Mouse (Mus musculus): Measurements from ENCODE around the gene Olfr143. TPM values are rescaled to one million over a fixed set of nuclear protein-coding genes. Genes with fewer than 3 reads are reported as not detected.

The Olfr143 gene
- polyA plus RNA-seq (2015; fragmentation: Nextera tagmentation; extraction: Ambion mirVana) = not detected in 2 replicates

DNA sequence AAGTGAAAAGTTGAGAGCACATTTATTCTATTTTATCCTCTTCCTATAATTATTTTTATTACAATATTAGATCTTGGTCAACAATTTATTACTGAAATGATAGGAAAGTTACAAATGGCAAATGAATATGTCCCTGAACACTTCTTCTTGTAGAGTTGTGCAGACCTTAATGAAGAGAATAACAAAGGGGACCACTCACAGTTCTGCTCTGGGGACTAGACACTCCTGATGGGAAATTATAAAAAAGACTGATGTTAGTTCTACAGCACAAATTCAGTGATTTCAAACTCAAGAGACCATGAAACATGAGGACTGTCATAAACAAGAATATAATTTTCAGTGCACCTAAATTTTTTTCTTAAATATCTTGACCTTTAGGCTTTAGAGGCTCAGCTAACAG is at the start of gene Olfr143:
TSS of gene Olfr143 (plus strand) at position 301 of the 400 bp plus-strand sequence.
- H3K4me1 ChIP-seq = no peaks in the 10 kb centered on the region
- ATAC-seq (ENCODE audit: insufficient number of reproducible peaks, low FRiP score, low TSS enrichment, low read depth) = no peak
- H3K36me3 ChIP-seq = no peaks in the 10 kb centered on the region
- H3K27me3 ChIP-seq = no peaks in the 10 kb centered on the region
- H3K9ac ChIP-seq = no peak within 1 kb of the TSS
- H3K4me2 ChIP-seq (replicated peaks) = no peak within 1 kb of the TSS
- no peak within 1 kb of the TSS for H3K27ac ChIP-seq (replicated peaks)
- H3K4me3 ChIP-seq (replicated peaks) = no peak within 1 kb of the TSS
- H3K9me3 ChIP-seq (replicated peaks) = no peaks in the 10 kb centered on the region

DNA sequence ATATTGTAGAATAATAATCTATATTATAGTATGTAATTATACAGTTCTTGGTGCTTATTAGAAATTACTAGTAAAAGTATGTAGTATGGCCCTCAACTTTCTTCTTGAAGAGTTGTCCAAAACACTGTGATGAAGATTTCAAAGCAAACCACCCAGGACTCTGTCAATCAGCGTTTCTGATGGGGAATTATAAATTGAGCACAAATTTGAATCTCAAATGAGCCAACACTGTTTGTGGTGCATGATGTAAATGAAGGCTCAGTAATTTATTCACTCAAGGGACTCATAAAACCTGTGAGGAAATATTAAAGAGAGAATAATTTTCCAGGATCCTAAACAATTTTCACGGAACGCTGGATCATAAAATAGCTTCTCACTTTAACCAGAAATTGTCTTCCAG is 44.5 kb upstream of the Olfr143 start, which contains the start of gene Olfr893:
TSS of gene Olfr893 (plus strand) at position 301 of the 400 bp plus-strand sequence.
- Histone ChIP-seq H3K4me1 (no peaks in the 10 kb centered on the region), H3K27ac (replicated peaks) (no peak within 1 kb of the TSS), H3K9ac (no peak within 1 kb of the TSS), H3K36me3 (no peaks in the 10 kb centered on the region), H3K4me2 (replicated peaks) (no peak within 1 kb of the TSS), H3K4me3 (replicated peaks) (no peak within 1 kb of the TSS), H3K9me3 (replicated peaks) (no peaks in the 10 kb centered on the region), H3K27me3 (no peaks in the 10 kb centered on the region)
- 89% methylated on average over 3 of the region's 3 CpGs for WGBS
- no peak for ATAC-seq (ENCODE audit: insufficient number of reproducible peaks, low FRiP score, low TSS enrichment, low read depth)

DNA sequence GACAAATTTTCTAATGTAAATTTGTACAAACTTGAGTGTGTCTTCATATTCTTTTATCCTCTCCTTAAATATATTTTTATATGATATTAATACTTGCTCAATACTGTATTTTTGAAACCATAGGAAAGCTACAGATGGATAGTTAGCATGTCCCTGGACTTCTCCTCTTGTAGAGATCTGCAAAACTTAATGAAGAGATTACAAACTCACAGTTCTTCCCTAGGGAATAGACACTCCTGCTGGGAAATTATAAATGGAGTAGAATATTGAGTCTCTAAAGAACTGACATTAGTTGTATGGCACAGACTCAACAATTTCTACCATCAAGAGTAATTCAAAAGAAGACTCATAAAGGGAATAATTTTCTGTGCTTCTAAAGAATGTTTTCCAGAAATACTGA is 34.8 kb upstream of the Olfr143 start, which contains the start of gene Olfr894:
TSS of gene Olfr894 (plus strand) at position 301 of the 400 bp plus-strand sequence.
- Histone ChIP-seq H3K4me2 (replicated peaks) (no peak within 1 kb of the TSS), H3K9ac (no peak within 1 kb of the TSS), H3K27ac (replicated peaks) (no peak within 1 kb of the TSS), H3K9me3 (replicated peaks) (no peaks in the 10 kb centered on the region), H3K36me3 (no peaks in the 10 kb centered on the region), H3K27me3 (no peaks in the 10 kb centered on the region), H3K4me1 (no peaks in the 10 kb centered on the region), H3K4me3 (replicated peaks) (no peak within 1 kb of the TSS)
- no peak for ATAC-seq (ENCODE audit: insufficient number of reproducible peaks, low FRiP score, low TSS enrichment, low read depth)

DNA sequence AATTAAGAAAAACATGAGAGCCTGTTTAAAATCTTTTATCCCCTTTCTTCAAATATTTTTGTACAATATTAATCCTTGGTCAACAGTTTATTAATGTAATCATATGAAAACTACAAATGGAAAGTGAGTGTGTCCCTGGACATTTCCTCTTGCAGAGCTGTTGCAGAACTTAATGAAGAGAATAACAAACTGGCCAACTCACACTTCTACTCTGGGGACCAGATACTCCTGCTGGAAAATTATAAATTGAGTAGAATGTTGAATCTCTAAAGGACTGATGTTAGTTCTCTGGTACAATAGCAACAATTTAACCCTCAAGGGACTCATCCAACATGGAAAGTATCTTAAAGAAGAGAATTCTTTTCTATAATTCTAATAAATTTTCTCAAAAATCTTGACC is 15.0 kb downstream of the Olfr143 start, which contains the start of gene Olfr895:
TSS of gene Olfr895 (plus strand) at position 301 of the 400 bp plus-strand sequence.
- Histone ChIP-seq H3K4me1 (no peaks in the 10 kb centered on the region), H3K27ac (replicated peaks) (no peak within 1 kb of the TSS), H3K36me3 (no peaks in the 10 kb centered on the region), H3K4me3 (replicated peaks) (no peak within 1 kb of the TSS), H3K9me3 (replicated peaks) (no peaks in the 10 kb centered on the region), H3K27me3 (no peaks in the 10 kb centered on the region), H3K9ac (no peak within 1 kb of the TSS), H3K4me2 (replicated peaks) (no peak within 1 kb of the TSS)
- ATAC-seq (ENCODE audit: insufficient number of reproducible peaks, low FRiP score, low TSS enrichment, low read depth) = no peak

DNA sequence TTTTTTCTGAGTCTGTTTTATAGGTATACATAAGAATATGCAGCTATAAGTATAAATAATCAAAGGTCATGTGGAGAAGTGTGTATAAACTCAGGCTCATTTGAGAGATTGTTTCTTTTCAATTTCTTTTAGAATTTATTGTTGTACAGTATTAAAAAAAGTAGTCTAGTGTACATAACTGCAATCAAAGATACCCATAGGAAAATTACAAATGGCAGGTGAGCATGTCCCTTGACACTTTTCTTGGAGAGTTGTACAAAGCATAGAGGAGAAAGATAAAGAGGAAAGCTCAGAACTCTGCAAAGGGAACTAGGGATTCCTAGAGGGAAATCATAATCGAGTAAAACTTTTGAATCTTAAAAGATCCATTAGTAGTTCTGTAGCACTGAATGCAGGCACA is 38.2 kb downstream of the Olfr143 start, which contains the start of gene Olfr896-ps1:
TSS of gene Olfr896-ps1 (plus strand) at position 301 of the 400 bp plus-strand sequence.
- Histone ChIP-seq H3K36me3 (no peaks in the 10 kb centered on the region), H3K4me1 (no peaks in the 10 kb centered on the region), H3K9me3 (replicated peaks) (no peaks in the 10 kb centered on the region), H3K4me3 (replicated peaks) (no peak within 1 kb of the TSS), H3K4me2 (replicated peaks) (no peak within 1 kb of the TSS), H3K27ac (replicated peaks) (no peak within 1 kb of the TSS), H3K27me3 (no peaks in the 10 kb centered on the region), H3K9ac (no peak within 1 kb of the TSS)
- WGBS = 84% methylated on average over 1 of the region's 1 CpGs
- no peak for ATAC-seq (ENCODE audit: insufficient number of reproducible peaks, low FRiP score, low TSS enrichment, low read depth)

Other genes starting within 250 kb of the Olfr143 start
- gene Olfr883, start 227.0 kb upstream of the Olfr143 start, polyA plus RNA-seq (2015; fragmentation: Nextera tagmentation; extraction: Ambion mirVana) = not detected in 2 replicates
- 0.33 TPM in 1 of 2 replicates, not detected in the other for gene Olfr884, start 206.2 kb upstream of the Olfr143 start, polyA plus RNA-seq (2015; fragmentation: Nextera tagmentation; extraction: Ambion mirVana)
- 0.23 TPM in 1 of 2 replicates, not detected in the other for gene Olfr885, start 191.5 kb upstream of the Olfr143 start, polyA plus RNA-seq (2015; fragmentation: Nextera tagmentation; extraction: Ambion mirVana)
- gene Olfr887, start 168.7 kb upstream of the Olfr143 start, polyA plus RNA-seq (2015; fragmentation: Nextera tagmentation; extraction: Ambion mirVana) = not detected in 2 replicates
- gene Olfr888, start 144.6 kb upstream of the Olfr143 start, polyA plus RNA-seq (2015; fragmentation: Nextera tagmentation; extraction: Ambion mirVana) = not detected in 2 replicates
- gene Olfr889, start 137.6 kb upstream of the Olfr143 start, polyA plus RNA-seq (2015; fragmentation: Nextera tagmentation; extraction: Ambion mirVana) = 0.12 TPM in 2 replicates
- gene Olfr890, start 110.3 kb upstream of the Olfr143 start, polyA plus RNA-seq (2015; fragmentation: Nextera tagmentation; extraction: Ambion mirVana) = 0.05 TPM in 1 of 2 replicates, not detected in the other
- gene Olfr891, start 72.0 kb upstream of the Olfr143 start, polyA plus RNA-seq (2015; fragmentation: Nextera tagmentation; extraction: Ambion mirVana) = not detected in 2 replicates
- gene Olfr893, start 44.4 kb upstream of the Olfr143 start, polyA plus RNA-seq (2015; fragmentation: Nextera tagmentation; extraction: Ambion mirVana) = 0.16 TPM in 1 of 2 replicates, not detected in the other
- gene Olfr894, start 34.7 kb upstream of the Olfr143 start, polyA plus RNA-seq (2015; fragmentation: Nextera tagmentation; extraction: Ambion mirVana) = not detected in 2 replicates
- not detected in 2 replicates for gene Olfr895, start 15.1 kb downstream of the Olfr143 start, polyA plus RNA-seq (2015; fragmentation: Nextera tagmentation; extraction: Ambion mirVana)
- not detected in 2 replicates for gene Olfr896-ps1, start 38.3 kb downstream of the Olfr143 start, polyA plus RNA-seq (2015; fragmentation: Nextera tagmentation; extraction: Ambion mirVana)
- gene Olfr25, start 76.3 kb downstream of the Olfr143 start, polyA plus RNA-seq (2015; fragmentation: Nextera tagmentation; extraction: Ambion mirVana) = 0.20 TPM in 1 of 2 replicates, not detected in the other
- not detected in 2 replicates for gene Olfr898, start 95.6 kb downstream of the Olfr143 start, polyA plus RNA-seq (2015; fragmentation: Nextera tagmentation; extraction: Ambion mirVana)
- gene Olfr250, start 114.1 kb downstream of the Olfr143 start, polyA plus RNA-seq (2015; fragmentation: Nextera tagmentation; extraction: Ambion mirVana) = 0.11 and 0.20 TPM in 2 replicates
- gene Olfr251, start 124.3 kb downstream of the Olfr143 start, polyA plus RNA-seq (2015; fragmentation: Nextera tagmentation; extraction: Ambion mirVana) = not detected in 2 replicates
- gene Olfr147, start 148.9 kb downstream of the Olfr143 start, polyA plus RNA-seq (2015; fragmentation: Nextera tagmentation; extraction: Ambion mirVana) = not detected in 2 replicates
- gene Olfr901, start 176.7 kb downstream of the Olfr143 start, polyA plus RNA-seq (2015; fragmentation: Nextera tagmentation; extraction: Ambion mirVana) = not detected in 2 replicates
- not detected in 2 replicates for gene Olfr902, start 194.9 kb downstream of the Olfr143 start, polyA plus RNA-seq (2015; fragmentation: Nextera tagmentation; extraction: Ambion mirVana)
- gene Olfr904, start 210.4 kb downstream of the Olfr143 start, polyA plus RNA-seq (2015; fragmentation: Nextera tagmentation; extraction: Ambion mirVana) = not detected in 2 replicates
- 0.05 TPM in 1 of 2 replicates, not detected in the other for gene Olfr905, start 218.3 kb downstream of the Olfr143 start, polyA plus RNA-seq (2015; fragmentation: Nextera tagmentation; extraction: Ambion mirVana)
- gene Olfr906, start 234.3 kb downstream of the Olfr143 start, polyA plus RNA-seq (2015; fragmentation: Nextera tagmentation; extraction: Ambion mirVana) = not detected in 2 replicates
- not detected in 2 replicates for gene Olfr907, start 243.0 kb downstream of the Olfr143 start, polyA plus RNA-seq (2015; fragmentation: Nextera tagmentation; extraction: Ambion mirVana)